Mouse (Mus musculus): ENCODE measurements at regions not wholly inside any gene's neighbourhood (a gene's known extent, or its start where the extent isn't known, plus 50 kb on each side); places are given as distances from the start of the nearest gene placed in this dataset.
"Not testable (repeated sequence)": the region's sequence is repeated elsewhere in the genome, so short reads cannot be mapped to it uniquely, and the experiment has no call there.

DNA sequence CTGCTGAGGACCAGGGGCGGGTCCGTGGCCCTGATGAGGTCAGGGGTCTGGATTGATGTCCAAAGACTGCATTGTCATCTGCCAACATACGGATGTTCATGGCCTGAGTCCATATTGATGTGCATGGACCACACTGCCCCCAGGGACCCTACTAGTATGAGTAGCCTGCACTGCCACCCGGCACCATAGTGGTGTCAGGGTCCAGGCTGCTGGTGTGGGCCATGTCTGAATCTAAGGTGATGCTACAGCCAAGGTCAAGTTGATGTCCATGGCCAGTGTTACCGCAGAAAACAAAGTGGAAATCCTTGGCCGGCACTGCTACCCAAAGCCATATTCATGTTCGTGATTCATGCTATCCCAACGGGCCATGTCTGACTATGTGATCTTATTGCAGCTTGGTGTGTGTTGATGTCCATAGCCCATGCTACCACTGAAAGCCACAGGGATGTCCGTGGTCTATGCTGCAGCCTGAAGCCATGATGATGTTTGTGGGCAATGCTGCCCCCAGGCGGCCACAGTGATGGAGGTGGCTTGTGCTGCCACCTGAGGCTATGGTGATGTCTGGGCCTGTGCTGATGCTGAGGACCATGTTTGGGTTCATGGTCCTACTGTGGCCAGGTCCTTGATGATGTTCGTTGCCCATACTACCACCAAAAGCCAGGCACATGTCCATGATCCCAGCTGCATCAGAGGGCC lies 130.5 kb downstream of the Iqub start:
- peak; percentile 18 for DNase-seq (ENCODE audit: low spot score)

DNA sequence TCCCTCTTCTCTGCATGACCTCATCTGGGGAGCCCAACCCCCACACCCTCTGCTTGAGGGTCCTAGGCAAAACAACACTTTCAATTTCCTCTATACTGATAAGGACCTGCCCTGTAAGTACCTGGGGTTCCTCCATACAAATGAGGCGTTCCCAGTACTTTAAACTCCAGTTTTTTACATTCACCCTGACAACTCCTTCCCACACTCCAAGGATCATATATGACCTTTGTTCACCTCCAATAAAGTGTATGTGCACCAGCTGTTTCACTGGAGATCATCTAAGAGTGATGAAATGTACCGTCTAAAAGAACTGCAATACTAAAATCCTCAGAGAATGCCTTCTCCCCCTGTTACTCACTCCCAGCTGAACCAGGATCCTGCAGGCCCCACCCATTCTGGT lies 135.0 kb downstream of the Iqub start:
- no peak for DNase-seq (ENCODE audit: low spot score)

DNA sequence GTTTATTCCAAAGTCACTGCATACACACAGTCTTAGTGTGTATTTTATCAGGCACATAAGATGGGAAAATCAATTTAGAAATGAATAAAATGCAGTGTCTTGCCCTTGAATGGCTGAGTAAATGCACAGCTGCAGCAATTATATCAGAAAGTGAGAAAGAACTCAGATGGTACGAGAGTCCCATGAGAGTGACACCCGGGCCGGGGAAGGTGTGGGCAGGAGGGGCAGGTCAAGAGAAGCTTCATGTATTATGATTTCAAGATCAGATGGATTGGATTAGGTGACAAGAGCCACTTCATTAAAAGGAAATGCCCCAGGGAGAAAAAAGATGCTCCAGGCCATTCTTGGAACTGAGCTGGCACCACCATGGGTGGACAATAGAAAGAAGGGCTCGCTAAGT lies 138.1 kb downstream of the Iqub start:
- DNase-seq (ENCODE audit: low spot score): no peak

DNA sequence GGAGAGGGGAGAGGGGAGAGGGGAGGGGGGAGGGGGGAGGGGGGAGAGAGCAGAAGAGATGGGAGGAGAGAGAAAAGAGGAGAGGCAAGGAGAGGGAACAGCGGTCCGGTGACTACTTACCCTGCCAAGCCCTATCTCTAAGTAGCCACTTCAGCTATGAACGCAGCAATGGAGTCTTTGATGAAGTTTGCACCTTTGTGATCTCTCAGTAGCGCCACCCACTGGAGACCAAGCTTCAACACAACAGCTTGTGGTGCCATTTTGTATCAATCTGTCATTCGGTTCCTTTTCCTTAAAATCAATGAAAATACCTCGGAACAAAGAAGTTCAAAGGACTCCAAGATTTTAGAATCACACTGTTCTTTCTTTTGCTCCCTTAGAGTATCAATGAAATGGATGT lies 141.7 kb downstream of the Iqub start:
- no peak for DNase-seq (ENCODE audit: low spot score)

DNA sequence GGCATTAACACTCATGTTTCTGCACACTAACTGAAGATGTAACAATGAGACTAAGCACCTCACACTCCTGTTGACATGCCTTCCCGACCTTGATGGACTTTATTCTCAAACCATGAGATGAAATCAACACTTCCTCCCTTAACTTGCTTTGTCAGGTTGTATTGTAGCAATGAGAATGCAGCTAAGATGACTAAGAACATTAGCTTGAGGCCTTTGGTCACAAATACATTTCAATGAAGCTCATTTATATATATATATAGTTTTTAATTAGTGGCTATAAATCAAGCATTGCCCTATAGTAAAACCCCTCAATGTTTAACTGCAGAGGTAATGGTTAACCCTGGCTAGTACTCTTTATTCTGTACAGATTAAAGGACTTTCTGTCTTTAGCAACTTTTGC lies 143.2 kb downstream of the Iqub start:
- DNase-seq (ENCODE audit: low spot score): no peak

DNA sequence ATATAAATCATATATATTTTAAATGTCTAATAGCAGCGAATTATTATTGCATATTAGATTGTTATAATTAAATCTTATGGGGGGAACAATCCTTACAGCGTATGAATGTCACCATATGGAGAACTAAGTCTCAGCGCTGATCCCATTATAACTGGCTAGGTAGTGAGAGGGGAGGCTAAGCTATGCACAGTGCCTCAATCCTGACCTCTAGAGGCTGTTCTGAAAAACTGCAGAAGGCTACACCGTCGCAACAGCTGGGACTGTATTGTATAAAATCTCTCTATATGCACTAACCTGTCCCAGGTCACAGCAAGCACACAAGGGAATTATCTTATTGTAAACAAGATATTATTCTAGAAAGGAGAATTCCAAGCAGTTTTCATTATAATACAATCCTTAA lies 164.0 kb downstream of the Iqub start:
- peak; percentile 90 for DNase-seq (ENCODE audit: low spot score)

DNA sequence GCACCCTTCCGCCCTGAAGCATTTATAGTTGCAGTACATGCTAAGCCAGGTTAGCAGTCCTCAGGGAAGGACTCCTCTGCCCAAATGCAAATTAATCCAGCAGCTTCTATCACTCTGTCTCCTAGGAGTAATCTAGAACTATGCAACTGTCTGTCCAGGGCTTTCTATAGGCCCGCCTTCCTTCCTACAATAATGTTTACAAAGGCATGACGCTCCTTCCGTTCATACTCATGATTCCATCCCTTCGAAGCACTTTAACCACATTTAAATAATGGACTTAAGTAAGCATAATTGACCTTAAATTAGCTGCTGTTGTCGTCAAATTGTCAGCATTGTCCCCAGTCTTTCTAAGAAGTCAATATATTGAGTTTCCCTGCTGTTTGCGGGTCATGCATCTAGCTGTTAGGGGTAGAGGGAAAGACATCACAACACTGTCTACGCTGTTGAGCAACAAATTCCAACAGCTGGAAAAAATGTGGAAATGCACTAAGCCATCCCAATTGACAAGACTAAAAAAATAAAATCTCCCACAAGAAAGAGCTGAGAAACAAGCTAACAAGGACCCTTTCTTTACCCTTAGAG lies 166.3 kb downstream of the Iqub start:
- DNase-seq (ENCODE audit: low spot score): peak; percentile 51

DNA sequence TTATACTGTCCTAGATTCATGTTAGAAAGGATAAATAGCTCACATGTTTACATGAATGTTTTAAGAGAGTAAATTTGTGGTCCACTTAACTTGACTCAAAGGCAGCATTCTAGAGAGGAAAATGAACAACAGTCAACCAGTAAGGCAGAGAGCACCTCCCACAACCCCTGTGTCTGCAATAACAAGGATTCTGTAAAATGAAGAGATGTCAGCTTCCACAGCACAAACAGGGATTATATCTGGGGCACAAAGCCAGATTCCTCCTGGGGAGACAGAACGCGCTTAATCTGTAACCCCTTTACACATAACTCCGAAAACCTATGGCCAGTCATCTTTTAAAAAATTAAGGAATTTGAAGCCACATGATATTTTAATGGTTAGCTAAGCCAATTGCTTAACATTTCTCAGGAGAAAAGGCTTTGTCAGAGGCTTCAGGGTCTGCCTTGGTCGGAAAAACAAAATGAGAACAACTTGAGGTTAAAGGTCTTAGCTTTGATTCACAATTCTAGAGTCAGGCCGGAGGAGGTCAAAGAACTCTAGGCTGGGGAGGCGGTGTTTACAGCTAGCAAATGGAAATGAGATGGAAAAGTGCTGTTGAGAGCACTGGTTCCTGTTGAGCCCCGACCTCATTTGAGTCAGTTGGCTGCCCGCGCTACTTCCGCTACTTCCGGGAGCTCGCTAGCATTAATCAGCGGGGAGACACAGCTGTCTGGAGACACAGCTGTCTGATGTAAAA lies 167.0 kb downstream of the Iqub start:
- no peak for DNase-seq (ENCODE audit: low spot score)

DNA sequence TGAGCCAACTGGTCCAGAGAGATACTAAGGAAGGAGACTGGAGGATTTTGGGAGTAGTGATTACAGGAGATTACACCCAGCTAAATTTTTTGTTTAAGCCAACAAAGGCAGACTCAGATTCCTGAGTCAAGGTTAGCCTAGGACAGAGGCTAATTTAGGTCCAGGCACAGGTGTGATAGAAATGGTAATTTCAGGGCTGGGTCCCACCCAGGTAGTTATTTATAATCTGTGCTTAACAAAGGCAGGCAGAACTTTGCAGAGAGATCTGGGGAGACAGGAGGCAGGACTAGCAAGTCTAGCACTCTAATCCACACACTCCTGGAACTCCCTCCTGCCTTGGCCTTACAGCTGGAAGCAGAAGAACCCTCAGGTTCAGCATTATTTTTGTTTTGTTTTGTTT lies 172.4 kb downstream of the Iqub start:
- no peak for DNase-seq (ENCODE audit: low spot score)

DNA sequence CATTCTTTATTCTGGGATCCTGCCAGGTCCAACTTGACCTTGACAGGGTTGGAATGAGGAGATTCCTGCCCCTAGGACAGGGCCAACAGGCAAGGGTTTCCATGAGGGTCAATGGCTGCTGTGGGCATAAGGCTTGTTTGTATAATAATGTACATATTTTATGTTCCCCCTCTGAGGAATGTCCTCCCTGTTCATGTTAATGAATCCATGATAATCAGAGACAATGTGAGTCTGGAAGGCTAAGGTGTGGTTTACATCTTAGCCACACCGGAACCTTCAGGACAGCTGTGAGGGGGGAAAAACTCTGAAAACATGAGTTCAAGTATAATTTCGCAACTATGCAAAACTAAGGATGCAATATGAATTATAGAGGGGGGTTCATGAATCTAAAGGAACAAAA lies 172.8 kb downstream of the Iqub start:
- no peak for DNase-seq (ENCODE audit: low spot score)

DNA sequence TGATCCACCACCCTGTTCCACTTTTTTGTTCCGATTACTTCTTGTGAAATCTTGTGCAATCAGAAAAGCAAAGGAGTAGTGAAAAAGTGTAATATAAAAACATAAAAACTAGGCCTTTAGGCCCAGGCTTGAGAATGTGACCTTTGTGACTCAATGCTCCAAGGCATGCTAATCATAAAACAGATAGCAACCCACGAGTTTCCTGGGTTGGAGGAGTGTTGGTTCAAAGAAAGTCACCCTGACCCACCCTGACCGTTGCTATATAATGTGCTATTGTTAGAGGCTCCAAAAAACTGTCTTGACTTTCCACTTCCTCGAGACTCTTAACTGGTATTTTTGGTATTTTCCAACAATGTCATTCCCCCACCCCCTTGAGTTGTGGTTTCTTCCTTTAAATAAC lies 172.2 kb upstream of the Slc13a1 start:
- not testable (repeated sequence) for DNase-seq (ENCODE audit: low spot score)

DNA sequence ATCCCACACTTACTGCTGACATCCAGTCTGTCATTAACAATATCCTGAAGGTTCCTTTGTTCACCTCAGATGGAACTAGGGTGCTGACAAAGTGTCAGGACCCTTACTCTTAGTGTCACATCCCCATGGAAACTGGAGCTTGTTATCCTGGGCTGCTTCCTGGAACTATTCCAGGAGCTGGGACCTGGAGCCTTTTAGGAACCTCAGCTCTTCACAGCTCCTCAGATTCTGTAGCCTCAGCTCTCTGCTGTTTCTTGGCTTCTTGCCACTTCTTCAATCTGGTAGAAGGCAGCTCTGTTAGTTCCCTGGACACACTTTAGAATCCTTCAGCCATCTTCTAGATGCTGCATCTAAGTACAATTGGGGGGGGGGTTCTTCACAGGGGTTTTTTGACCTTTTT lies 157.3 kb upstream of the Slc13a1 start:
- no peak for DNase-seq (ENCODE audit: low spot score)

DNA sequence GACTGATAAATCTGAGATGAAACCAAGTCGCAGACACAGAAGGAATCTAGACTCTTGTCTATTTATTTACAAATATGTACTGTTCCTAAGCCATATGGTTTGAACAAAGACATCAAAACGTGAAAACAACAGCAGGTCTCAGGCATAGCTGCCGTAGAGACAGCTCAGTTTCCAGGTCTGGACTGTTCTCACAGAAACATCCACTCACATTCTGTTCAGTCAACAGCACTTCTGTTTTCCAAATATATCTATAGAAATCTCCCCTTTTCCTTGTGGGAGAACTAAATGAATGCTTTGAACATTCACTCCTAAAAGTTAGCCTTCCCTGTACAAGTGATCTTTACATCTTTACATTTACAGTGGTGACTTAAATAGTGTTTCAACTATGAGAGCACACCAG lies 156.8 kb upstream of the Slc13a1 start:
- no peak for DNase-seq (ENCODE audit: low spot score)

DNA sequence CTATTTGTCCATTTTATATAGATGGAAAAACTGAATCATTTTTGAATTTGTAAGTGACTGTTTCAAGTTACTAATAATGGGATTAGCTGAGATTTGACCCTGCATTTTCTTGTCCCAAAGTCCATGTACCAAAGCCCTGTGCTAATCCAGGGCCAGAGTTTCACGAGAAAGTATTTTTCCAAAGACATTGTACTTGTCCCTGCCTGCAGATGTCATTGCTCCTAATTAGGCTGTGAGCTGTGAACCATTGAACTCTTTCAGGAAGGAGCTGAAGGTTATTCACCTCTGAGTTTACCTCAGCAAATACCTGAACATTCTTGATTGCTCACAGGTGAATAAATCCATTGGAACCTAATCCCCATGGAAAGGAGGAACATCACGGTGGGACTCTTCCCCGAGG lies 154.5 kb upstream of the Slc13a1 start:
- no peak for DNase-seq (ENCODE audit: low spot score)

DNA sequence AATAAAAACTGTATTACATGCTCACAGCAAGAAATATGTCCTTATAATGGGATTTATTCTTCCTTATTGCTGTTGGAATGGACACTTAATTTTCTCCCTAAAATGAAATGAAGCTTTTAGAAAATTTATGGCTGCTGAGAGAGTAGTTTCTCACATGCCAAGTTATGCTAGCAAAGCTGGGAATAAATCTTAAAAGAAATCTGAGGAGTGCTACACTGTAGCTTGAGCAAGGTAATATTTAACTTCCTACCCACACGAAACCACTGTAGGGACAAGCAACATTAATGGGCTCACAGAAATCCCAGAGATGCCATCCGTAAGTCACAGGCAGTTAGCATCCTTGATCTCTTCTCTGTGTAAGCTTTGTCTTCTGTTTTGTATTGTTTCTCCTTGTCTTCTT lies 151.0 kb upstream of the Slc13a1 start:
- no peak for DNase-seq (ENCODE audit: low spot score)

DNA sequence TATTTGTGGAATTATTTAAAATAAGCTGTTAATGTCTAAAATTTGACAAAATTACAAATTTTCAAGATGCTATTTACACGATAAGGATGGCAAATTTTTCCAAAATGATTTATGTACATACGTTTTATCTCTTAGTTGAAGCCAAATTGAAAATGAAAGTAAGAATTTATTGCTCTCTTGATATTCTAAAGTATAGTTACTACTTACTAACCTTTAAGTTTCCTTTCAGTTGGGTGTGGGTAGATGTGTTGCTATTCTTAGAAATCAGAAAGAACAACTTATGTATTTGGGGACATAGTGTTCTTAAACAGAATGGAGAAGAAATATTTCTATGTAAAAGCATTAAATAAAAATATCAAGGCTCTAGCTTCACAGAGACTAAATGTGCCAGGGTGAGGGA lies 142.8 kb upstream of the Slc13a1 start:
- DNase-seq (ENCODE audit: low spot score): no peak

DNA sequence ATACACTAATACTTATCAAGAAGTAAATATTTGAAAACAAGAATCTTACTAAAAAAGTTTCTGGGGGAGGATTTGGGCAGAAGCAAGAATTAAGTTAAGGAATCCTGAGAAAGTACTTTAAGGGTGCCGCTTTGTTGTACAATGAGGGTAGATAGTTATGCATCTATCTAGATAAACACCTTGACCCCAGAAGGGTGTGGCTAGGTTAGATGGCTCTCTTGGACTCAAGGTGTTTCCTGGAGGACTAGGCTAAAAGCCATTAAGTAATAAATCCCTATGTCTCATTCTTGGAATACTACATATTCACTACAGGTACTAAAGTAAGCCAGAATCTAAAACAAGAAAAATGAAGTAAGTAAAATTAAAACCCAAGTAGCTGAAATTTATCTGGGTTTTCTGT lies 141.9 kb upstream of the Slc13a1 start:
- no peak for DNase-seq (ENCODE audit: low spot score)

DNA sequence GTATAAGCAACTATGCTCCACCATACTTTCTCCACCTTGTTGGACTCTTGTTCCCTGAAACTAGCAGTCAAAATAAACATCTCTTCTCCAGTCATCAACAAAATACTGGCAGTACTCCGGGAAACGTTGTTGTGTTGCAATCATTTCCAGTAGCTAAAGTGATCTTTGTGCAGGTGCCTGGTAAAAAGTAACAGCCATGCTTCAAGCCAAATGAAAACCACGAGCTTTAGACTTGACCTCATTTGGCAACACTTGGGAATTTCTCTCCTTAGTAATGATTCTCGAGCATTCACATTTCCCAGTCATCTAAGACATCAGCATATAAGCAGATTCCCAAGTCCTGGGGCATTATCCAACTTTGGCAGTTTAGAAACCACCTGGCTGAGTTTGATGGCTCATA lies 133.8 kb upstream of the Slc13a1 start:
- DNase-seq (ENCODE audit: low spot score): no peak

DNA sequence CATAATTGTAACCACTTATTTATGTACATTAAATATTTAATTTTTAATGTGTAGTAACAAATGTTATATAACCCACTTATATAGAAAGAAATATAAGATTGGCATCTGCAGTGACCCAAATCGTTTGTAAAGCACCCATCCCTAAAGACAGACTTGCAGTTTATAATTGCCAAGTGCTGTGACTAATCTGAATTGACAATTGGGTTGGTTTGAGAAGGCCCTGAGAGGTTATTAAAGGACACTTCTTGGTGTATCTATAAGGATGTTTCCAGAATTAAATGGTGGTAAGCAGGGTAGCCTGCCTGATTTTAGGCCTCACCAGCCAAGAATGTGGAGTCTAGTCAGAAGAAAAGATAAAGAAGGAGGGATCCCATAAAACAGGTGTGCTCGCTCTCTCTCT lies 133.3 kb upstream of the Slc13a1 start:
- DNase-seq (ENCODE audit: low spot score): peak; percentile 34

DNA sequence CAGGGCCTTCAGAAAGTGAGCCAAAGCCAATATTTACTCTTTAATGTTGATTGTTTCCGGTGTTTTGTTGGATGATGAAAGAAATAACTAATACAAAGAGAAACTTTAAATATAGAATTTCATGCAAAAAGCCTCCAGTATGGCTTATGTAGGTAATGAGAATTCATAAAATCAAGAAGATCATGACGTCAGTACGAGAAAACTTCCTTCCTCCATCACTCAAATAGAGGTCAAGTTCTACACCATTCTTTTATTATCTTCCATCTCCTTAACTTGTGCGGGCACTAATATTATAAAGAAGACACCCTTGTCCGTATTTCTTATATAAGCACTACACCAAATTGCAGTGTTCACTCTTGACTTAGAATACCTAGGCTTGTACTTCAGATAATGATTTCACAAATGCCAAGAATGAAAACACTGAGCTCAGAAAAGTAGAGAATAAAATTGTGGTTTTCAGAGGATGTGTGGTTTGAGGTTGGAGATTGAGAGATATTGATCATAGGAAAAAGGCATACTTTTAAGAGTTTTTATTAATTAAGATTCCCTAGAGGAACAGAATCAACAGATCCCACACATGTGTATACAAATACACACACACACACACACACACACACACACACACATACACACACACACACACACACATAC lies 130.8 kb upstream of the Slc13a1 start:
- no peak for DNase-seq (ENCODE audit: low spot score)

DNA sequence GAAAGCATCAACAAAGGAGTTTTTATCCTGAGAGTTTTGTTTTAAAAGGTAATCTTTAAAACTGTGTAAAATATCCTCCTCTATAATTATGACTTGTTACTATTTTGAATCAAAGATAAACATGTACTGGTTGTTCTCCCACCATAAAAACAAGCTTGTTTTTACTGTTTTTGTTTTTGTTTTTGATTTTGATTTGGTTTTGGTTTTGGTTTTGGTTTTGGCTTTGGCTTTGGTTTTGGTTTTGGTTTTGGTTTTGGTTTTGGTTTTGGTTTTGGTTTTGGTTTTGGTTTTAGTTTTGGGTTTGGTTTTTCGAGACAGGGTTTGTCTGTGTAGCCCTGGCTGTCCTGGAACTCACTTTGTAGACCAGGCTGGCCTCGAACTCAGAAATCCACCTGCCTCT lies 120.9 kb upstream of the Slc13a1 start:
- DNase-seq (ENCODE audit: low spot score): not testable (repeated sequence)

DNA sequence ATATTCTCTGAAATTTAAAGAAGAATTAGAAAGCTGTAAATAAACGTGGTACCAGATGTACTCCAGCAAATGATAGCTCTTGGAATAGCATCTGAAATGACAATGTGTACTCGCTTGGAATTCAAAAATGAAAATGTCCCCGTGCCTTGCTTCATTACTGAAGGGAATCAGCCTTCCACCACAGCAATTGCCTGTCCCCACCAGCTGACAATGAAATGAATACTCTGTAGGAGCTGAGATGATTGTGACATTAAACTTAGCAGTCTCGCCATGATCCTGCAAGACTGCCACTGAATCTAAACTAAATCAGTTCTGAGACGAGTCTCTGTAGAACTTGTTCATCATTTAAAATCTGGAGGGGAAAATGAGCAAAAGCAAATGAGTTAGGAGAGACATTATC lies 104.9 kb upstream of the Slc13a1 start:
- no peak for DNase-seq (ENCODE audit: low spot score)

DNA sequence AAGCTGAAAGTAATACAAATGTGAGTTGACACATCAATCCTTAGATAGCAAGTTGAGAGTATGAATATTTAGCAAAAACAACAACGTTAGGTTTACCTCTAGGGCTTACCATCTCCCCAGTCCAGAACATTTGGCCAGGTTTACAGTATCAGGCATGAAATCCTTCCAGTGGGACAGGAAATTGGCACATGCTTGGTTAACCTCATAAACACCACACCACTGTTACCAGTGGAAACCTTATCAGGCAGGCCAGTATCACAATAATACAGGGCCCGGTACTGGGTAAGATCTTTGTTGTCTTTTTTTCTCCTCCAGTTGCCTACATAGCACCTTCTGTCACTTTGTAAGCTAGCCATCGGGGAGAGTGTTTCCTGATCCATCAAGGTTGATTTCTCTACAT lies 101.7 kb upstream of the Slc13a1 start:
- no peak for DNase-seq (ENCODE audit: low spot score)

All from retina, embryonic 14.5 days (tissue).